Mouse (Mus musculus) CH12.LX (cell line): ENCODE data around the gene B4galt1. TPM values are rescaled to one million over a fixed set of nuclear protein-coding genes. Genes with fewer than 3 reads are reported as not detected.

ENCODE experiments used
- DNase-seq: peaks from one replicate; pipeline ENCODE4 v3.0.0-alpha.2; 2013; ENCODE audit errors: extremely low read depth
- H3K27ac ChIP-seq: 2 replicates; pipeline ENCODE4 v1.5.1; 2012; ENCODE audit warnings: low read depth, mild to moderate bottlenecking, control low read depth, moderate library complexity; ENCODE audit not compliant: insufficient read depth
- H3K27me3 ChIP-seq: replicated peaks from 2 replicates; pipeline ENCODE3; 2012; ENCODE audit warnings: inconsistent platforms
- H3K36me3 ChIP-seq, 2 experiments: replicated peaks in 1 of 2; 2 replicates each; pipeline versions ENCODE3 to v1.6.1; 2012; ENCODE audit warnings: inconsistent platforms in 1 of 2, low read length in 1 of 2, mild to moderate bottlenecking in 1 of 2, mixed read lengths in 1 of 2, moderate library complexity in 1 of 2; ENCODE audit not compliant: control insufficient read depth in 1 of 2, insufficient read depth in 1 of 2
- H3K4me1 ChIP-seq, 2 experiments: 2 replicates each; pipeline ENCODE4 v1.6.1; 2012; ENCODE audit warnings: inconsistent platforms in 1 of 2, moderate library complexity in 1 of 2; ENCODE audit not compliant: insufficient read depth in 2 of 2, control insufficient read depth in 1 of 2
- H3K4me2 ChIP-seq: 2 replicates; pipeline ENCODE4 v1.6.1; 2012; ENCODE audit warnings: low read depth, mild to moderate bottlenecking, control low read depth; ENCODE audit not compliant: poor library complexity, insufficient read depth, severe bottlenecking
- H3K4me3 ChIP-seq, 3 experiments: fragments of 150-350 bp in 1 of 3; sonication (generic) in 1 of 3; replicated peaks in 1 of 3; 2 replicates each; pipeline versions ENCODE3 to v1.5.1; 2011 to 2012; ENCODE audit warnings: low read depth in 2 of 3, low read length in 2 of 3, mild to moderate bottlenecking in 2 of 3, moderate library complexity in 2 of 3, control low read depth in 1 of 3, improper control_type of control experiment in 1 of 3, inconsistent platforms in 1 of 3, mixed read lengths in 1 of 3; ENCODE audit not compliant: poor library complexity in 1 of 3
- H3K79me2 ChIP-seq: replicated peaks from 2 replicates; pipeline ENCODE4 v1.6.1; 2012; ENCODE audit warnings: mild to moderate bottlenecking, moderate library complexity; ENCODE audit not compliant: control insufficient read depth, poor library complexity, insufficient read depth, severe bottlenecking; ENCODE audit errors: extremely low read depth
- H3K9ac ChIP-seq: 2 replicates; pipeline ENCODE4 v1.6.1; 2012; ENCODE audit warnings: low read depth, mild to moderate bottlenecking, control low read depth, moderate library complexity; ENCODE audit not compliant: insufficient read depth
- H3K9me3 ChIP-seq: replicated peaks from 2 replicates; pipeline ENCODE3; 2012; ENCODE audit warnings: low read length, inconsistent platforms, mixed read lengths
- BHLHE40 ChIP-seq: IDR thresholded peaks from 2 replicates; pipeline ENCODE4 v1.6.1; 2011; ENCODE audit warnings: mild to moderate bottlenecking, low read depth, low read length, improper control_type of control experiment
- CHD2 ChIP-seq: IDR thresholded peaks from 2 replicates; pipeline ENCODE4 v1.6.1; 2011; ENCODE audit warnings: low read length, improper control_type of control experiment
- CTCF ChIP-seq, 2 experiments: IDR thresholded peaks in 1 of 2; conservative IDR thresholded peaks in 1 of 2; 2 replicates each; pipeline ENCODE4 v1.5.1; 2011 to 2012; ENCODE audit warnings: low read depth in 2 of 2, low read length in 2 of 2, improper control_type of control experiment in 1 of 2, inconsistent platforms in 1 of 2, mild to moderate bottlenecking in 1 of 2, moderate library complexity in 1 of 2
- E2F4 ChIP-seq: IDR thresholded peaks from 2 replicates; pipeline ENCODE4 v1.6.1; 2011; ENCODE audit warnings: low read depth, low read length, improper control_type of control experiment; ENCODE audit not compliant: insufficient replicate concordance
- ELF1 ChIP-seq: IDR thresholded peaks from 2 replicates; pipeline ENCODE4 v1.6.1; 2014; ENCODE audit warnings: low read depth, mild to moderate bottlenecking, inconsistent platforms, low read length, improper control_type of control experiment
- ETS1 ChIP-seq: conservative IDR thresholded peaks from 2 replicates; pipeline ENCODE4 v1.6.1; 2012; ENCODE audit warnings: low read depth, mild to moderate bottlenecking, inconsistent platforms, low read length, improper control_type of control experiment, moderate library complexity
- HCFC1 ChIP-seq: IDR thresholded peaks from 2 replicates; pipeline ENCODE4 v1.6.1; 2012; ENCODE audit warnings: low read depth, mild to moderate bottlenecking, inconsistent platforms, low read length, improper control_type of control experiment
- IRF4 ChIP-seq: IDR thresholded peaks from 2 replicates; pipeline ENCODE4 v1.6.1; 2014; ENCODE audit warnings: low read depth, mild to moderate bottlenecking, inconsistent platforms, low read length, improper control_type of control experiment
- KAT2A ChIP-seq: IDR thresholded peaks from 2 replicates; pipeline ENCODE4 v1.6.1; 2012; ENCODE audit warnings: low read length, improper control_type of control experiment, inconsistent platforms; ENCODE audit not compliant: insufficient replicate concordance
- MAX ChIP-seq: IDR thresholded peaks from 2 replicates; pipeline ENCODE4 v1.6.1; 2011; ENCODE audit warnings: low read length, improper control_type of control experiment
- MAZ ChIP-seq: IDR thresholded peaks from 2 replicates; pipeline ENCODE4 v1.6.1; 2012; ENCODE audit warnings: low read depth, mild to moderate bottlenecking, inconsistent platforms, low read length, improper control_type of control experiment, moderate library complexity
- MEF2A ChIP-seq: IDR thresholded peaks from 2 replicates; pipeline ENCODE4 v1.6.1; 2014; ENCODE audit warnings: low read depth, mild to moderate bottlenecking, inconsistent platforms, low read length, improper control_type of control experiment, borderline replicate concordance
- MXI1 ChIP-seq: IDR thresholded peaks from 2 replicates; pipeline ENCODE4 v1.6.1; 2011; ENCODE audit warnings: mild to moderate bottlenecking, low read depth, low read length, improper control_type of control experiment
- MYC ChIP-seq: IDR thresholded peaks from 2 replicates; pipeline ENCODE4 v1.6.1; 2011; ENCODE audit warnings: low read depth, mild to moderate bottlenecking, improper control_type of control experiment, low read length
- NELFE ChIP-seq: IDR thresholded peaks from 2 replicates; pipeline ENCODE4 v1.6.1; 2011; ENCODE audit warnings: low read depth, low read length, improper control_type of control experiment
- PAX5 ChIP-seq: IDR thresholded peaks from 2 replicates; pipeline ENCODE4 v1.6.1; 2012; ENCODE audit warnings: low read length, inconsistent platforms, mixed read lengths
- POLR2A ChIP-seq: IDR thresholded peaks from 2 replicates; pipeline ENCODE4 v1.6.1; 2011; ENCODE audit warnings: low read depth, mild to moderate bottlenecking, improper control_type of control experiment, low read length
- POLR2AphosphoS2 ChIP-seq: IDR thresholded peaks from 2 replicates; pipeline ENCODE4 v1.6.1; 2011; ENCODE audit warnings: low read depth, low read length, improper control_type of control experiment
- SIN3A ChIP-seq: IDR thresholded peaks from 2 replicates; pipeline ENCODE4 v1.6.1; 2012; ENCODE audit warnings: low read length, improper control_type of control experiment, inconsistent platforms
- TBP ChIP-seq: conservative IDR thresholded peaks from 2 replicates; pipeline ENCODE4 v1.6.1; 2011; ENCODE audit warnings: low read depth, low read length, improper control_type of control experiment
- TCF12 ChIP-seq: IDR thresholded peaks from 2 replicates; pipeline ENCODE4 v1.6.1; 2014; ENCODE audit warnings: low read depth, mild to moderate bottlenecking, inconsistent platforms, low read length, improper control_type of control experiment
- UBTF ChIP-seq: IDR thresholded peaks from 2 replicates; pipeline ENCODE4 v1.6.1; 2012; ENCODE audit warnings: low read depth, mild to moderate bottlenecking, inconsistent platforms, low read length, improper control_type of control experiment, moderate library complexity
- ZMIZ1 ChIP-seq: IDR thresholded peaks from 2 replicates; pipeline ENCODE4 v1.6.1; 2012; ENCODE audit warnings: low read depth, mild to moderate bottlenecking, inconsistent platforms, low read length, improper control_type of control experiment
- dilution Hi-C: fragments of 300-500 bp; cut with MboI; formaldehyde crosslinking; loops from 2 replicates; pipeline ENCODE4 v1.14.3; 2020; ENCODE audit warnings: low sequenced_read_pairs; ENCODE audit not compliant: extremely low pct_unique_long_range_greater_than_20kb, extremely low pct_ligation_motif_present
- in situ Hi-C: fragments of 300-500 bp; cut with MboI; formaldehyde crosslinking; loops from 3 replicates; pipeline ENCODE4 v1.14.3; 2019; ENCODE audit warnings: low sequenced_read_pairs, low pct_ligation_motif_present, low pct_unique_long_range_greater_than_20kb, mixed read lengths
- polyA plus RNA-seq: library from polyadenylated mRNA; unstranded; fragments of >175 nt; gene quantifications from 2 replicates; pipeline ENCODE4 v1.2.1, GENCODE M21; 2012; ENCODE audit warnings: low read depth; ENCODE audit not compliant: insufficient read length
- total RNA-seq, 2 experiments: library from RNA; depleted of rRNA; stranded (reverse); fragments of 300-350 nt in 1 of 2; fragments of >200 nt in 1 of 2; gene quantifications; 2 replicates each; pipeline ENCODE4 v1.2.3; 2012 to 2014

Gene B4galt1
- total RNA-seq (2012; rRNA removed), result 39.5 and 46.6 TPM in 2 replicates
- total RNA-seq (2014; rRNA removed), result 59.6 and 66.6 TPM in 2 replicates
- 72.4 and 80.2 TPM in 2 replicates for polyA plus RNA-seq

DNA sequence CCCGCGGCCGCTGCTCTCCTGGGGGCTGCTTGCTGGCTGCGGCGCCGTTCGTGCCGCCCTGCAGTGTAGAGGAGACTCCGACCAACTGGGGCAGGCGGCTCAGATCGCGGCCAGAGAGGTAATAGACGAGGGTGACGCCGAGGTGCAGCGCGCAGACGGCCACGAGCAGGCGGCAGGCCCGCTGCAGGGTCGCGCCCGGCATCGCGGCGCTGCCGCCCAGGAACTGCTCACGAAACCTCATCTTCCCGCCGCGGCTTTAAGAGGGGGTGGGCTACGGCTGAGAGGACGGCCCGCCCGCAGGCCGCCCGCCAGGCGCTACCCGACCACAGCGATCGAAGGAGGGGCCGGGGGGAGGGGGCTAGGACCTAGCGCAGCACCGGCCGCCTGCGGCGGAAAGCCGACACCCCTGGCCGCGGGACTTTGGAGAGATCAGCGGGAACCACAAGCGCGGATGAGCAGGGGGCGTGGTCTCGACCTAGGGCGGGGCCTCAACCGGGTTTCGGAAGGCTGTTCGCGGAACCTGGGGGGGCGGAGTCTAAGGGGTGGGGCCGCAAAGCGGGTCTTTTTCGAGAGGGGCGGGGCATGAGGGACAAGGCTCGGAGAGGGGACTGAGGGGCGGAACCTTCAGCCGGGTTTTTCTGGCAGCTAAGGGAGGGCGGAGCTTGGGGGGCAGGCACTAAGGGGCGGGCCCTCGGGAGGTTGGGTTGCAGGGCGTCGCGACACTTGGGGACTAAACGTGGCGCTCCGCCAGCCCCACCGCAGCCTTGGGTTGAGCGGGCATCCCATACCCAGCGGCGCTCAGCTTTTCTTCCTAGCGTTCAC is at the start of gene B4galt1:
Gene B4galt1 (minus strand): TSS at position 441 of the 822 bp plus-strand sequence.
- H3K9me3 ChIP-seq, result no peaks in the 10 kb centered on the region
- H3K4me2 ChIP-seq, result peak within 1 kb of the TSS; percentile 48
- no peaks in the 10 kb centered on the region for H3K27me3 ChIP-seq
- DNase-seq, result peak; percentile 99
- TF ChIP-seq MAX (no peak), KAT2A (no peak), MXI1 (peak; percentile 63), ZMIZ1 (peak; percentile 59; the same call in 1 of the 2 replicates), NELFE (peak; percentile 87), ETS1 (peak; percentile 27), POLR2AphosphoS2 (no peak; the same call in 1 of the 2 replicates), POLR2A (peak; percentile 91; the same call in 1 of the 2 replicates), MAZ (peak; percentile 57), PAX5 (no peak), SIN3A (peak; percentile 49; the same call in 1 of the 2 replicates), MYC (no peak), E2F4 (0 out of 2 replicates have a peak, but pooled peaks have one; percentile 39), CTCF (conservative IDR thresholded peaks at IDR 0.05 in 1 of 2, IDR thresholded peaks at IDR 0.05 in 1 of 2; ENCODE audit: low read depth in 2 of 2, low read length in 2 of 2) (no peak), TCF12 (peak; percentile 61), BHLHE40 (peak; percentile 40; the same call in 1 of the 2 replicates), MEF2A (no peak), IRF4 (peak; percentile 30), HCFC1 (peak; percentile 49), UBTF (no peak), CHD2 (peak; percentile 84), TBP (peak; percentile 74; the same call in 1 of the 2 replicates), ELF1 (peak; percentile 68)
- dilution Hi-C loops (no loop called here), in situ Hi-C loops (no loop called here)
- peak within 1 kb of the TSS; percentile 81 for H3K9ac ChIP-seq
- H3K4me1 ChIP-seq, result peaks cover 16 to 57% of the 10 kb centered on the region in 2 experiments
- peaks cover 4 to 18% of the 10 kb centered on the region in 2 experiments for H3K36me3 ChIP-seq
- H3K79me2 ChIP-seq, result peaks cover 40% of the 10 kb centered on the region
- H3K4me3 ChIP-seq, result peak within 1 kb of the TSS; percentile 92 to 99 (median 92)
- peak within 1 kb of the TSS; percentile 91 for H3K27ac ChIP-seq
